Mouse (Mus musculus) CH12.LX (cell line): ENCODE results near the gene Atf3.

ENCODE experiments used
- CHD1 ChIP-seq: IDR thresholded peaks from 2 replicates; pipeline ENCODE4 v1.6.1; 2012; ENCODE audit warnings: low read depth, low read length, improper control_type of control experiment, inconsistent platforms
- CTCF ChIP-seq, 2 experiments: IDR thresholded peaks in 1 of 2; conservative IDR thresholded peaks in 1 of 2; 2 replicates each; pipeline ENCODE4 v1.5.1; 2011 to 2012; ENCODE audit warnings: low read depth in 2 of 2, low read length in 2 of 2, improper control_type of control experiment in 1 of 2, inconsistent platforms in 1 of 2, mild to moderate bottlenecking in 1 of 2, moderate library complexity in 1 of 2
- E2F4 ChIP-seq: IDR thresholded peaks from 2 replicates; pipeline ENCODE4 v1.6.1; 2011; ENCODE audit warnings: low read depth, low read length, improper control_type of control experiment; ENCODE audit not compliant: insufficient replicate concordance
- HCFC1 ChIP-seq: IDR thresholded peaks from 2 replicates; pipeline ENCODE4 v1.6.1; 2012; ENCODE audit warnings: low read depth, mild to moderate bottlenecking, inconsistent platforms, low read length, improper control_type of control experiment
- MXI1 ChIP-seq: IDR thresholded peaks from 2 replicates; pipeline ENCODE4 v1.6.1; 2011; ENCODE audit warnings: mild to moderate bottlenecking, low read depth, low read length, improper control_type of control experiment
- POLR2A ChIP-seq: IDR thresholded peaks from 2 replicates; pipeline ENCODE4 v1.6.1; 2011; ENCODE audit warnings: low read depth, mild to moderate bottlenecking, improper control_type of control experiment, low read length
- RAD21 ChIP-seq: IDR thresholded peaks from 2 replicates; pipeline ENCODE4 v1.6.1; 2011; ENCODE audit warnings: low read depth, mild to moderate bottlenecking, low read length, improper control_type of control experiment, moderate library complexity
- TBP ChIP-seq: conservative IDR thresholded peaks from 2 replicates; pipeline ENCODE4 v1.6.1; 2011; ENCODE audit warnings: low read depth, low read length, improper control_type of control experiment
- USF1 ChIP-seq: IDR thresholded peaks from 2 replicates; pipeline ENCODE4 v1.6.1; 2014; ENCODE audit warnings: low read depth, mild to moderate bottlenecking, inconsistent platforms, low read length, improper control_type of control experiment

DNA sequence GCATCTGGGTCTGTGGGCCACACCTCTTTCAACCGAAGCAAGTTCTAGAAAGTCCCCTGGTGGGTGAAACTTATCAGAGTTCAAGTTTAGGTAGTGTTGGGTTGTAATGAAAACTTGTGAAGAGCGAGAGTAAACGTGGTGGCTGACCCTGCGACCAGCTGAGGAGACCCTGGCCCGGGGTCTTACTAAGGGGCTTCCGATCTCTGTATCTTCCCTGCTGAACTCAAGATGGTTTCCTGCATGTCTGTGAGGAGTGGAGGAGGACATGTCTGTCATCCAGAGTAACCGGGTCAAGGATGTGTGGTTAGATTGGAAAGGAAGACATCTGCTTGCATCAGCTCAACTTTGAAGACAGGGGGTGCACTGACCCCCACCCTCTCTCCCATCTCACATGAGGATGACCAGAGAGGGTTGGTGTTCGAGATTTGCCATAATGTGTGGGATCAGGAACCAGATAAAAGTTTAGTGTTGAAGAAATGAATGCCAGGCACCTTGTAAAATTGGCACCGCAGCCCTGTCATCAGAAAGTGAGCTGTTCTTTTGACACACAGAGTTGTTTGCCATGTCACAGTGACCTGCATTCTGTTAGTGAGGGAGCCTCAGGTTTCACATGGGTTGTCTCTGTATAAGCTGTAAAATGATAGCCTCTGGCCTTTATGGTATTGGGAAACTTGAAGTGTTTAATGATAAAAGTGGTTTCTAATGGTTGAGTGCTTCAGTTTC lies 7.3 kb upstream of the Atf3 start:
- TF ChIP-seq POLR2A (no peak), HCFC1 (no peak), MXI1 (no peak), CTCF (conservative IDR thresholded peaks at IDR 0.05 in 1 of 2, IDR thresholded peaks at IDR 0.05 in 1 of 2; ENCODE audit: low read depth in 2 of 2, low read length in 2 of 2) (no peak), CHD1 (no peak), TBP (no peak), USF1 (no peak), RAD21 (peak; percentile 11), E2F4 (no peak)
